Mouse (Mus musculus) MEL (cell line): ENCODE data around the gene Gatad1. TPM values are rescaled to one million over a fixed set of nuclear protein-coding genes. Genes with fewer than 3 reads are reported as not detected.

Experiments used
- DNase-seq: peaks from one replicate; pipeline ENCODE4 v3.0.0; 2011; ENCODE audit warnings: low read depth, low spot score
- H3K27ac ChIP-seq: 2 replicates; pipeline ENCODE4 v1.5.1; 2012; ENCODE audit warnings: low read depth, mild to moderate bottlenecking, control low read depth, low read length, moderate library complexity; ENCODE audit not compliant: control insufficient read depth
- H3K27me3 ChIP-seq, 2 experiments: fragments of 150-350 bp in 1 of 2; sonication (generic) in 1 of 2; 2 replicates each; pipeline ENCODE4 v1.6.1; 2012; ENCODE audit warnings: low read length in 2 of 2, mild to moderate bottlenecking in 2 of 2, improper control_type of control experiment in 1 of 2, moderate library complexity in 1 of 2; ENCODE audit not compliant: insufficient read depth in 2 of 2, control insufficient read depth in 1 of 2
- H3K36me3 ChIP-seq, 2 experiments: 2 replicates each; pipeline ENCODE4 v1.6.1; 2012 to 2014; ENCODE audit warnings: low read length in 2 of 2, improper control_type of control experiment in 1 of 2, inconsistent platforms in 1 of 2, mild to moderate bottlenecking in 1 of 2; ENCODE audit not compliant: insufficient read depth in 2 of 2, control insufficient read depth in 1 of 2
- H3K4me1 ChIP-seq, 2 experiments: fragments of 150-350 bp in 1 of 2; sonication (generic) in 1 of 2; 2 replicates each; pipeline ENCODE4 v1.6.1; 2012; ENCODE audit warnings: low read length in 2 of 2, improper control_type of control experiment in 1 of 2, mild to moderate bottlenecking in 1 of 2; ENCODE audit not compliant: insufficient read depth in 2 of 2, control insufficient read depth in 1 of 2
- H3K4me3 ChIP-seq, 2 experiments: fragments of 150-350 bp in 1 of 2; sonication (generic) in 1 of 2; 2 replicates each; pipeline ENCODE4 v1.5.1; 2012; ENCODE audit warnings: low read depth in 2 of 2, low read length in 2 of 2, mild to moderate bottlenecking in 2 of 2, moderate library complexity in 2 of 2, control low read depth in 1 of 2, improper control_type of control experiment in 1 of 2; ENCODE audit not compliant: control insufficient read depth in 1 of 2, insufficient read depth in 1 of 2
- H3K79me2 ChIP-seq: 2 replicates; pipeline ENCODE4 v1.6.1; 2012; ENCODE audit warnings: mild to moderate bottlenecking, low read length, moderate library complexity; ENCODE audit not compliant: control insufficient read depth, poor library complexity, insufficient read depth
- H3K9ac ChIP-seq: 2 replicates; pipeline ENCODE4 v1.6.1; 2012; ENCODE audit warnings: low read depth, mild to moderate bottlenecking, control low read depth, low read length, moderate library complexity; ENCODE audit not compliant: control insufficient read depth, poor library complexity, severe bottlenecking
- H3K9me3 ChIP-seq: fragments of 150-350 bp; sonication (generic); replicated peaks from 2 replicates; pipeline ENCODE4 v1.6.1; 2012; ENCODE audit warnings: mild to moderate bottlenecking, low read length, improper control_type of control experiment, moderate library complexity; ENCODE audit not compliant: insufficient read depth
- BHLHE40 ChIP-seq: IDR thresholded peaks from 2 replicates; pipeline ENCODE4 v1.6.1; 2012; ENCODE audit warnings: low read depth, mild to moderate bottlenecking, inconsistent platforms, low read length, improper control_type of control experiment, borderline replicate concordance
- CTCF ChIP-seq, 3 experiments: IDR thresholded peaks in 2 of 3; conservative IDR thresholded peaks in 1 of 3; 2 replicates each; pipeline ENCODE4 v1.5.1; 2011 to 2012; ENCODE audit warnings: low read length in 3 of 3, low read depth in 2 of 3, mild to moderate bottlenecking in 2 of 3, improper control_type of control experiment in 1 of 3, inconsistent platforms in 1 of 3, mixed read lengths in 1 of 3, moderate library complexity in 1 of 3; ENCODE audit not compliant: control insufficient read depth in 1 of 3, insufficient read depth in 1 of 3, poor library complexity in 1 of 3, severe bottlenecking in 1 of 3
- ELF1 ChIP-seq: IDR thresholded peaks from 2 replicates; pipeline ENCODE4 v1.6.1; 2014; ENCODE audit warnings: low read depth, mild to moderate bottlenecking, inconsistent platforms, low read length, improper control_type of control experiment, moderate library complexity
- ETS1 ChIP-seq: IDR thresholded peaks from 2 replicates; pipeline ENCODE4 v1.6.1; 2012; ENCODE audit warnings: low read depth, mild to moderate bottlenecking, inconsistent platforms, low read length, improper control_type of control experiment, moderate library complexity
- GABPA ChIP-seq: IDR thresholded peaks from 2 replicates; pipeline ENCODE4 v1.6.1; 2012; ENCODE audit warnings: low read depth, mild to moderate bottlenecking, inconsistent platforms, low read length, improper control_type of control experiment, moderate library complexity
- GATA1 ChIP-seq: IDR thresholded peaks from 2 replicates; pipeline ENCODE4 v1.6.1; 2011; ENCODE audit warnings: low read depth, low read length, improper control_type of control experiment
- KAT2A ChIP-seq: conservative IDR thresholded peaks from 2 replicates; pipeline ENCODE4 v1.6.1; 2012; ENCODE audit warnings: low read depth, low read length, improper control_type of control experiment, inconsistent platforms
- MAX ChIP-seq: IDR thresholded peaks from 2 replicates; pipeline ENCODE4 v1.6.1; 2011; ENCODE audit warnings: low read length, improper control_type of control experiment
- MEF2A ChIP-seq: IDR thresholded peaks from 2 replicates; pipeline ENCODE4 v1.6.1; 2014; ENCODE audit warnings: low read depth, mild to moderate bottlenecking, inconsistent platforms, low read length, improper control_type of control experiment; ENCODE audit not compliant: poor library complexity, insufficient replicate concordance, severe bottlenecking; ENCODE audit errors: extremely low read depth
- NELFE ChIP-seq: IDR thresholded peaks from 2 replicates; pipeline ENCODE4 v1.6.1; 2011; ENCODE audit warnings: low read depth, low read length, improper control_type of control experiment
- POLR2AphosphoS5 ChIP-seq: IDR thresholded peaks from 2 replicates; pipeline ENCODE4 v1.6.1; 2012; ENCODE audit warnings: low read depth, borderline replicate concordance, mild to moderate bottlenecking, inconsistent platforms, low read length, moderate library complexity, mixed read lengths
- RAD21 ChIP-seq: IDR thresholded peaks from 2 replicates; pipeline ENCODE4 v1.6.1; 2011; ENCODE audit warnings: mild to moderate bottlenecking, low read depth, low read length, improper control_type of control experiment
- SIN3A ChIP-seq: IDR thresholded peaks from 2 replicates; pipeline ENCODE4 v1.6.1; 2012; ENCODE audit warnings: low read length, improper control_type of control experiment, inconsistent platforms
- SMC3 ChIP-seq: IDR thresholded peaks from 2 replicates; pipeline ENCODE4 v1.6.1; 2011; ENCODE audit warnings: low read depth, low read length, improper control_type of control experiment
- TAL1 ChIP-seq: IDR thresholded peaks from 2 replicates; pipeline ENCODE4 v1.6.1; 2012; ENCODE audit warnings: mild to moderate bottlenecking, inconsistent platforms, low read length, moderate library complexity, mixed read lengths
- TCF12 ChIP-seq: IDR thresholded peaks from 2 replicates; pipeline ENCODE4 v1.6.1; 2014; ENCODE audit warnings: low read depth, mild to moderate bottlenecking, inconsistent platforms, low read length, improper control_type of control experiment, moderate library complexity
- USF1 ChIP-seq: IDR thresholded peaks from 2 replicates; pipeline ENCODE4 v1.6.1; 2014; ENCODE audit warnings: low read depth, mild to moderate bottlenecking, inconsistent platforms, low read length, improper control_type of control experiment, moderate library complexity
- USF2 ChIP-seq, 2 experiments: IDR thresholded peaks; 2 replicates each; pipeline ENCODE4 v1.6.1; 2011 to 2012; ENCODE audit warnings: improper control_type of control experiment in 2 of 2, low read length in 2 of 2, borderline replicate concordance in 1 of 2, inconsistent platforms in 1 of 2, low read depth in 1 of 2, mild to moderate bottlenecking in 1 of 2; ENCODE audit not compliant: insufficient read depth in 1 of 2
- ZKSCAN1 ChIP-seq: IDR thresholded peaks from 2 replicates; pipeline ENCODE4 v1.6.1; 2012; ENCODE audit warnings: low read depth, mild to moderate bottlenecking, inconsistent platforms, low read length, improper control_type of control experiment, moderate library complexity
- polyA plus RNA-seq, 2 experiments: library from polyadenylated mRNA; stranded (reverse) in 1 of 2; unstranded in 1 of 2; fragments of >175 nt in 1 of 2; fragments of >200 nt in 1 of 2; gene quantifications; 2 replicates each; pipeline versions ENCODE4 v1.2.1 to v1.2.4; 2012; ENCODE audit warnings: low replicate concordance in 2 of 2, low read depth in 1 of 2; ENCODE audit not compliant: insufficient read length in 2 of 2, insufficient read depth in 1 of 2, missing spikeins in 1 of 2
- total RNA-seq: library from RNA; depleted of rRNA; stranded (reverse); fragments of 300-350 nt; gene quantifications from 2 replicates; pipeline ENCODE4 v1.2.3, GENCODE M21; 2012

Gene Gatad1
- total and polyA plus RNA-seq, 3 experiments, result 119 to 564 (median 186) TPM

DNA sequence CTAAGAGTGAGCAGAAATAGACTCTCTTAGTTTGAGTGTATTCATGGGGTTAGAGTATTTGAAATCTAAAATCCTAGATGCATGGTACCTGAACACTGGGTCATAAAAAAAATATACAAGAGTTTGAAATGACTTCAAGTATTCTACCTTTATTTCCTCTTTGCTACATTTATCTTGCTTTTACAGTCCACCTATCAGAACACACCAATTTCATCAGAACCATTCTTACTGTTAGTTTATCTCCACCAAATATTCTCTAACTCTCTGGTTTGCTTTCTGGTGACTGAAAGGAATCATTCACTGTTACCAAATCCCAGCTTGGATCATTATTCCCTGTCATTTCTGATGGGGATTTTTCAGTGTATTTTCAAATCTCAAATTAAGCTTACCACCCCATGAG, 59.8 kb downstream of the Gatad1 start (continued):
- TF ChIP-seq SIN3A, result no peak
- no peak for TF ChIP-seq BHLHE40
- no peak for TF ChIP-seq ZKSCAN1
- no peak for TF ChIP-seq MEF2A
- TF ChIP-seq TCF12, result peak; percentile 46; the same call in 1 of the 2 replicates
- peak; percentile 52; the same call in 1 of the 2 replicates for TF ChIP-seq GATA1
- no peak for TF ChIP-seq TAL1
- no peak for TF ChIP-seq ETS1
- TF ChIP-seq GABPA, result no peak
- TF ChIP-seq KAT2A, result no peak
- no peak for TF ChIP-seq POLR2AphosphoS5
- TF ChIP-seq ELF1, result no peak

- peak; percentile 79 for DNase-seq
- H3K36me3 ChIP-seq, result peaks cover 3 to 7% of the 10 kb centered on the region in 2 experiments; a peak in 2 of 4 replicates
- peak within 1 kb of the TSS; percentile 32; the same call in 1 of the 2 replicates for H3K27ac ChIP-seq
- TF ChIP-seq USF1 (peak; percentile 84), USF2 (IDR thresholded peaks at IDR 0.05; ENCODE audit: borderline replicate concordance in 1 of 2, insufficient read depth in 1 of 2, low read depth in 1 of 2, low read length in 2 of 2) (0 out of 4 replicates have a peak, but pooled peaks of 1 of the 2 experiments have one; percentile 46), RAD21 (peak; percentile 45), KAT2A (no peak), MAX (peak; percentile 3; the same call in 1 of the 2 replicates), CTCF (IDR thresholded peaks at IDR 0.05 in 2 of 3, conservative IDR thresholded peaks at IDR 0.05 in 1 of 3; ENCODE audit: control insufficient read depth in 1 of 3, insufficient read depth in 1 of 3, low read depth in 2 of 3, low read length in 3 of 3, poor library complexity in 1 of 3, severe bottlenecking in 1 of 3) (peak; percentile 58 to 74 (median 67)), SMC3 (peak; percentile 58), NELFE (no peak)
- no peaks in the 10 kb centered on the region for H3K9me3 ChIP-seq
- peak within 1 kb of the TSS; percentile 83 for H3K9ac ChIP-seq
- H3K79me2 ChIP-seq, result peaks cover 14% of the 10 kb centered on the region
- peaks cover 2 to 4% of the 10 kb centered on the region in 2 experiments; a peak in 2 of 4 replicates for H3K4me1 ChIP-seq
- H3K27me3 ChIP-seq, result no peaks in the 10 kb centered on the region
- H3K4me3 ChIP-seq, result peak within 1 kb of the TSS; percentile 91
Measured at GRCm38 (mm10) chr5:3596399-3596766, 60.6 kb downstream of the Gatad1 start, which contains the start of gene Rbm48. Gene Rbm48, minus strand, starts transcription at chr5:3596585.
